In the genomic region with DNA sequence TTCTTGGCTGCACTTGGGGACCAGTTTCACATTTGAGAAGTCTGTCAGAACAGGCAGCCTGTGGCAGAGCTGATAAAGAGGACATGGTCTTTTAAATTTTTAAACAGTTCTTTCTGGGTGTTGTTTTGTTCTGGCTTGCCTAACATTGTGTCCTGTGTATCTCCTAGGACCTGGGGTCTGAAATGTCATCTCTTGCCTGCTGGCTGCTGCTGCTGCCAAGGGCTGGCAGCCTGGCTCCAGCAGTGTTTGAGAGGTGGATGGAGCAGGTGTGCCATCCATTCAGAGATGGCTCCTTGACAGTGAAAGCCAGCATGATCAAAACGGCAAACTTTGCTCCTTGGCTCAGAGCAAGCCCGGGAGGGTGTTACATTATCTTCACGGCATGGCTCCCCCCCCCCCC, we compare ENCODE assay signal across 23 mouse cellular contexts.
DNase-seq lines count a peak whose midpoint lies in the region; ATAC-seq and TF ChIP-seq lines count a peak whose summit lies in the region.
"Had no signal": no experiment of that assay in that cellular context is flagged by ENCODE, and none has a peak within 500 bp of the region (broad histone marks: within the 10 kb centered on the region; RNA-seq: fewer than 3 reads in every experiment).

No protein-coding gene starts in this region.

- 89% methylated on average over 3 of the region's 3 CpGs for WGBS in thymus, adult 2 months

- H3K27me3 ChIP-seq in thymus, adult 2 months (ENCODE audit: control insufficient read depth, insufficient read depth, low read length), result no peaks in the 10 kb centered on the region
- H3K27me3 ChIP-seq: forebrain, embryonic 13.5 days; heart, embryonic 12.5 days; hindbrain, embryonic 15.5 days had no signal

- TF ChIP-seq CTCF in thymus, adult 2 months (IDR thresholded peaks at IDR 0.05; ENCODE audit: borderline replicate concordance, control insufficient read depth, extremely low read depth, insufficient read depth, low read length, poor library complexity), result no peak

- no peak for TF ChIP-seq POLR2A in thymus, adult 2 months (IDR thresholded peaks at IDR 0.05; ENCODE audit: control insufficient read depth, extremely low read depth, insufficient read depth, low read length, poor library complexity)

- DNase-seq in cerebellum, adult 11 months, result peak; percentile 49
- DNase-seq in left cerebral cortex, postnatal 4 days, result peak; percentile 32
- DNase-seq in left cerebral cortex, postnatal 25 days (ENCODE audit: low spot score in 2 of 2), result no peak
- DNase-seq in cerebellum, adult 9-10 months, result peak; percentile 65
- DNase-seq in cerebellum, postnatal 25 days, result peak; percentile 61 to 73
- no peak for DNase-seq in ovary, adult 18-20 months (ENCODE audit: low spot score)
- DNase-seq in thymus, adult 2 months, result no peak
- DNase-seq: adrenal gland, adult 8-10 months; adrenal gland, postnatal 36 days; B cell, adult 2 months; forebrain, postnatal 0 days; gastrocnemius, postnatal 14 days; heart, adult 2 months had no signal

- intact Hi-C loops in left cerebral cortex, postnatal 4 days (cut with DNase I), result no loop called here
- intact Hi-C loops in left cerebral cortex, postnatal 25 days (cut with DNase I), result no loop called here

- no peak overlapping the region for H3K4me3 ChIP-seq in thymus, adult 2 months (ENCODE audit: control insufficient read depth, insufficient read depth, low read length)
- H3K4me3 ChIP-seq: embryonic facial prominence, embryonic 10.5 days; forebrain, embryonic 13.5 days; heart, adult 2 months; heart, embryonic 12.5 days; hindbrain, embryonic 10.5 days; hindbrain, embryonic 15.5 days had no signal

- no peak for ATAC-seq in cerebellum, adult (ENCODE audit: insufficient number of reproducible peaks, low FRiP score, low TSS enrichment)
- ATAC-seq: CD4-positive, CD25-positive, alpha-beta regulatory T cell, adult 4 months; forebrain, embryonic 13.5 days; forebrain, postnatal 0 days; inflammation-experienced regulatory T-cells, adult 6 months; intestine, postnatal 0 days had no signal

- H3K36me3 ChIP-seq in thymus, adult 2 months (ENCODE audit: control insufficient read depth, insufficient read depth, low read length), result no peaks in the 10 kb centered on the region
- H3K36me3 ChIP-seq: embryonic facial prominence, embryonic 10.5 days; G1E; heart, embryonic 12.5 days; hindbrain, embryonic 10.5 days; hindbrain, embryonic 15.5 days had no signal

- H3K4me1 ChIP-seq in thymus, adult 2 months (replicated peaks; ENCODE audit: control insufficient read depth, insufficient read depth, low read length), result no peaks in the 10 kb centered on the region
- H3K4me1 ChIP-seq: embryonic facial prominence, embryonic 10.5 days; forebrain, embryonic 13.5 days; heart, embryonic 12.5 days; hindbrain, embryonic 10.5 days had no signal

- H3K27ac ChIP-seq in thymus, adult 2 months (ENCODE audit: control insufficient read depth, insufficient read depth, low read length), result no peak overlapping the region
- H3K27ac ChIP-seq: embryonic facial prominence, embryonic 10.5 days; forebrain, embryonic 13.5 days; heart, adult 2 months; hindbrain, embryonic 10.5 days; hindbrain, embryonic 15.5 days had no signal

Comparison
In these comparisons a context has a peak if more than half of its experiments do, and no peak if none do; other contexts are left out.
1. DNase-seq: peak in cerebellum, adult 11 months (single experiment), left cerebral cortex, postnatal 4 days (single experiment), cerebellum, adult 9-10 months (single experiment) and cerebellum, postnatal 25 days (2 of 2); none in left cerebral cortex, postnatal 25 days (0 of 2), ovary, adult 18-20 months (single experiment) and thymus, adult 2 months (single experiment).